Mouse (Mus musculus) thymus, adult 2 months (tissue): ENCODE results near the gene Zswim8. TPM values are rescaled to one million over a fixed set of nuclear protein-coding genes. Genes with fewer than 3 reads are reported as not detected.

Source experiments
- DNase-seq: peaks from one replicate; pipeline ENCODE4 v3.0.0; 2021
- H3K27ac ChIP-seq: fragments of 200-500 bp; 2 replicates; pipeline ENCODE4 v1.5.1; 2012; ENCODE audit warnings: low read length, control low read depth; ENCODE audit not compliant: control insufficient read depth, insufficient read depth
- H3K27me3 ChIP-seq: fragments of 200-500 bp; 2 replicates; pipeline ENCODE4 v1.6.1; 2012; ENCODE audit warnings: mild to moderate bottlenecking, low read length, moderate library complexity, mixed read lengths; ENCODE audit not compliant: control insufficient read depth, insufficient read depth
- H3K36me3 ChIP-seq: fragments of 200-500 bp; 2 replicates; pipeline ENCODE4 v1.6.1; 2012; ENCODE audit warnings: mild to moderate bottlenecking, low read length, moderate library complexity; ENCODE audit not compliant: control insufficient read depth, insufficient read depth
- H3K4me1 ChIP-seq: fragments of 200-500 bp; replicated peaks from 2 replicates; pipeline ENCODE4 v1.6.1; 2012; ENCODE audit warnings: low read length; ENCODE audit not compliant: control insufficient read depth, insufficient read depth
- H3K4me3 ChIP-seq: fragments of 200-500 bp; 2 replicates; pipeline ENCODE4 v1.5.1; 2012; ENCODE audit warnings: mild to moderate bottlenecking, low read length, control low read depth, moderate library complexity; ENCODE audit not compliant: control insufficient read depth, insufficient read depth
- CTCF ChIP-seq: fragments of 200-500 bp; IDR thresholded peaks from 2 replicates; pipeline ENCODE4 v1.5.1; 2012; ENCODE audit warnings: mild to moderate bottlenecking, control low read depth, low read length, moderate library complexity, borderline replicate concordance; ENCODE audit not compliant: control insufficient read depth, poor library complexity, insufficient read depth; ENCODE audit errors: extremely low read depth
- POLR2A ChIP-seq: fragments of 200-500 bp; IDR thresholded peaks from 2 replicates; pipeline ENCODE4 v1.6.1; 2012; ENCODE audit warnings: mild to moderate bottlenecking, low read length, control low read depth, moderate library complexity; ENCODE audit not compliant: control insufficient read depth, poor library complexity, insufficient read depth; ENCODE audit errors: extremely low read depth
- WGBS: fragments of 180-500 bp; shearing (Covaris S2); methylation state at CpG from one replicate; pipeline ENCODE4 v1.1.7; 2018; 5-methylcytosine and 5-hydroxymethylcytosine counted together
- polyA plus RNA-seq: library from polyadenylated mRNA; depleted of rRNA; stranded (reverse); fragments of >200 nt; gene quantifications from 2 replicates; pipeline ENCODE4 v1.2.3, GENCODE M21; 2012

Zswim8 gene
- polyA plus RNA-seq, 1 experiment = 296 TPM

DNA sequence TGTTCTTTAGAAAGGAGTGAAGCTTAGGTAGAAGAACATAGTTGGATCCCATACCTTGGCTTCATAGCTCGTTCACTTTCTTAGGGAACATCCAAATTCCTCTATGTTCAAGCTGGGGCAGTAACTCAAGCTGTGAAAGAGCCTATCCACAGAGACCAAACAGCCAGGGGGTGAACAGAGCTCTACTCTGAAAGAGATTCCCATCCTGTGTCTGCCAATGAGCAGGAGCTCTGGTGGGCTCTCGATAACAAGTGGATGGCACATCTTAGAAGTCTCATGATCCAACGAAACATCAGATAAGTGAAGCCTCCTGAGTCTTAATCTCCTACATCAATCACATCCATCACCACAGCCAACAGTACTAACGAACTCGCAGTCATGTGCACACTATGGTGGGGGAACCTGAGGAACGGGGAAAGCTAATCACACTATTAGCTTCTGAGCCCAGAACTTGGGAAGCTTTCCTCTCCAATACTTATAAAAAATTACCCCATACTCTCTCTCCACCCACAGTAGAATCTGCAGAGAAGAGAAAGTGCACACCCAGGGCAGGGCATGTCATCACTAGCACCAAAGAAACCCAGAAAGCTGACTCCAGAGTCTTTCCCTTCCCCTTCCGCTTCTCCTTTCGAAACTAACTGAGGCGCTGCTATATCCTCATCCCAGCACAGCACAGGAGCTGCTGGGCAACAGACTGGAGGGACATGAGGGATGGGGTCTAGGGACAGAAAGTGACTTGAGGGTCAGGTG is 23.7 kb downstream of the Zswim8 start:
- Histone ChIP-seq H3K27me3 (no peaks in the 10 kb centered on the region), H3K36me3 (peaks cover 19% of the 10 kb centered on the region; the same call in 1 of the 2 replicates), H3K4me3 (no peak overlapping the region), H3K4me1 (peaks cover 7% of the 10 kb centered on the region), H3K27ac (no peak overlapping the region)
- TF ChIP-seq POLR2A (no peak), CTCF (no peak)
- DNase-seq = no peak
- WGBS = 80% methylated on average over 9 of the region's 9 CpGs

- TF ChIP-seq POLR2A (no peak), CTCF (no peak)
- Histone ChIP-seq H3K27me3 (no peaks in the 10 kb centered on the region), H3K36me3 (peaks cover 8% of the 10 kb centered on the region; the same call in 1 of the 2 replicates), H3K4me3 (peak overlapping the region; percentile 93), H3K27ac (no peak overlapping the region), H3K4me1 (peaks cover 7% of the 10 kb centered on the region)
- WGBS = 45% methylated on average over 12 of the region's 12 CpGs
- DNase-seq = no peak
Observed at GRCm38 (mm10) chr14:20733041-20733951, 25.9 kb downstream of the Zswim8 start.

GRCm38 (mm10) chr14:20733952-20734774 is 26.8 kb downstream of the Zswim8 start, which contains the start of gene Ndst2:
TSS of gene Ndst2 (minus strand) at chr14:20734562.
- Histone ChIP-seq H3K36me3 (0 out of 2 replicates have a peak, but pooled peaks cover 3% of the 10 kb centered on the region), H3K4me1 (peaks cover 7% of the 10 kb centered on the region), H3K27me3 (no peaks in the 10 kb centered on the region), H3K27ac (no peak within 1 kb of the TSS), H3K4me3 (peak within 1 kb of the TSS; percentile 93)
- TF ChIP-seq CTCF (no peak), POLR2A (peak; percentile 51; the same call in 1 of the 2 replicates)
- under 1% methylated on average over 81 of the region's 81 CpGs for WGBS
- peak; percentile 77 for DNase-seq

DNA sequence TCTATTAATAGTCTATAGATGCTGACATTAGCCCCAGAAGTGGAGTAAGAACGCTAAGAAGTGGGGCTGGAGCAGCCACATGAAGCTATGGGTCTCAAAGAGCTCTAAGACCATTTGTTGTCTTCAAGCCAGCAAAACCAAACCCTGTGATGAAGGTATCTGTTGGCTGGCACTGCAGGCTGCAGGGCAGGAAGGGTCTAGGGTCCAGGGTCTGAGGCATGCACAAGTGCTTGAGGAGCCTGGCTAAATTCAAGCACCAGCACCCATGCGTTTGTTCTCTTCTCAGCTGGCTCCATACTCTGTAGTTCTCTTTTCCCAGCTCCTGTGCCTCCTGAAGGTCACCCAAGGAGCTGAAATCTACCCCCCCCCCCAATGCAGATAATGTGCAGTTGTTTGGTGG is 27.7 kb downstream of the Zswim8 start:
- H3K36me3 ChIP-seq = 0 out of 2 replicates have a peak, but pooled peaks cover 3% of the 10 kb centered on the region
- H3K27ac ChIP-seq = no peak overlapping the region
- no peak for DNase-seq
- H3K27me3 ChIP-seq = no peaks in the 10 kb centered on the region
- 77% methylated on average over 2 of the region's 2 CpGs for WGBS
- no peak overlapping the region for H3K4me3 ChIP-seq
- TF ChIP-seq CTCF (no peak), POLR2A (no peak)
- H3K4me1 ChIP-seq = peaks cover 7% of the 10 kb centered on the region

DNA sequence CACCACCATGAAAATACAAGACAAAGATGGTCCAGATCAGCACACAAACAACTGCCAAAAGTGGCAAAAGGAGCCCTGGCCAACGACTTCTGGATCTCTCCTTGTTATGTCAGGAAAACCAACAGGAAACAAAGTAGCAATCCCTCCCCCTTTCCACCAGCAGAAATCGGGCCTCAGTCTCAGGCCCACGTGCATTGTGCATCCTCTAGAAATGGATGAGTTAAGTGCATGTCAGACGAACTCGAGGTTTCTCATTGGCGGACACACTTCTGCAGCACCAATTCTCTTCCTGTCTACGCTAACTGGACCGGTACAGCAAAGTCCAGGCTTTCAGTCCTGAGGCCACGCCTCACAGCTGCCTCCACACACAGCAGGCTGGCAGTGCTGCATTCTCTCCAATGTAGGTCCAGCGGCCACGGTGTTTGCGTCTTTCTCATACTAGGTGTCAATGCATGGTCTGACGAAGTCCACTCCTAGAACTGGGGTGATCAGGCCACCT is 28.6 kb downstream of the Zswim8 start:
- 80% methylated on average over 13 of the region's 13 CpGs for WGBS

DNA sequence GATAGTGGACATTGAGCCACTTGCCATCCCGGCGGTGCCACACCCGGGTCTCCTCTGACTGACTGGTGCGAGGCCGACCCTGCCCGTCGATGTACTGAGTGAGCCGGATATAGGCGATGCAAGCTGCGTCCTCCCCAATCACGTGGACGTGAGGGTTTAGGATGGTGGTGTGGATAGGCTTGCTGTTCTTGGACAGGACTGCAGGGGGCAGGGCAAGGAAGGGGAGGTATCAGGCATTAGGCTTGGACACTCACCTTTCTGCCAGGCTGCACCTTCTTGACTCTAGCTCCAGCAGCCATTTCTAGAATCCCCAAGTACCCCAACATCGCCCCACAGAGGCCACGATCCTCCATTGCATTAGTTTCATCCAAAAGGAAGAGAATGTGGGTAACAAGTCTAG is 30.0 kb downstream of the Zswim8 start:
- 85% methylated on average over 14 of the region's 14 CpGs for WGBS
- no peaks in the 10 kb centered on the region for H3K27me3 ChIP-seq
- H3K4me1 ChIP-seq = peaks cover 7% of the 10 kb centered on the region
- no peak overlapping the region for H3K27ac ChIP-seq
- TF ChIP-seq CTCF (peak; percentile 53; the same call in 1 of the 2 replicates), POLR2A (no peak)
- H3K36me3 ChIP-seq = 0 out of 2 replicates have a peak, but pooled peaks cover 3% of the 10 kb centered on the region
- peak; percentile 21 for DNase-seq
- H3K4me3 ChIP-seq = no peak overlapping the region

More for the DNA sequence above, 28.6 kb downstream of the Zswim8 start:
- no peak for DNase-seq
- Histone ChIP-seq H3K27ac (no peak overlapping the region), H3K4me1 (peaks cover 7% of the 10 kb centered on the region), H3K27me3 (no peaks in the 10 kb centered on the region), H3K36me3 (0 out of 2 replicates have a peak, but pooled peaks cover 3% of the 10 kb centered on the region), H3K4me3 (no peak overlapping the region)
- TF ChIP-seq POLR2A (no peak), CTCF (no peak)
